Mouse (Mus musculus) heart, embryonic 15.5 days (tissue): ENCODE measurements around the gene Vapa. TPM values are rescaled to one million over a fixed set of nuclear protein-coding genes. Genes with fewer than 3 reads are reported as not detected.

Source experiments
- ATAC-seq: fragments of 200-750 bp; cut with Nextera tagmentation; replicated peaks from 2 replicates; pipeline ENCODE4 v1.8.0; 2017; ENCODE audit warnings: low read depth, moderate TSS enrichment; ENCODE audit not compliant: insufficient number of reproducible peaks, insufficient read depth, low FRiP score
- H3K27ac ChIP-seq: fragments of 300-500 bp; sonication (generic); 2 replicates; pipeline ENCODE4 v1.5.1; 2015; ENCODE audit warnings: mild to moderate bottlenecking, inconsistent platforms
- H3K27me3 ChIP-seq: fragments of 300-500 bp; sonication (generic); 2 replicates; pipeline ENCODE4 v1.6.1; 2015; ENCODE audit warnings: inconsistent platforms
- H3K36me3 ChIP-seq: fragments of 300-500 bp; sonication (generic); 2 replicates; pipeline ENCODE4 v1.6.1; 2015; ENCODE audit warnings: mild to moderate bottlenecking, inconsistent platforms
- H3K4me1 ChIP-seq: fragments of 300-500 bp; sonication (generic); replicated peaks from 2 replicates; pipeline ENCODE4 v1.6.1; 2015; ENCODE audit warnings: inconsistent platforms
- H3K4me2 ChIP-seq: fragments of 300-500 bp; sonication (generic); 2 replicates; pipeline ENCODE4 v1.6.1; 2015; ENCODE audit warnings: inconsistent platforms, mild to moderate bottlenecking, moderate library complexity
- H3K4me3 ChIP-seq: fragments of 300-500 bp; sonication (generic); 2 replicates; pipeline ENCODE4 v1.5.1; 2015; ENCODE audit warnings: mild to moderate bottlenecking, inconsistent platforms
- H3K9ac ChIP-seq: fragments of 300-500 bp; sonication (generic); 2 replicates; pipeline ENCODE4 v1.6.1; 2015; ENCODE audit warnings: mild to moderate bottlenecking, inconsistent platforms
- H3K9me3 ChIP-seq: fragments of 300-500 bp; sonication (generic); replicated peaks from 2 replicates; pipeline ENCODE4 v1.6.1; 2016; ENCODE audit warnings: inconsistent platforms
- WGBS: fragments of 180-500 bp; shearing (Covaris S2); methylation state at CpG from one replicate; pipeline ENCODE4 v1.1.7; 2015; ENCODE audit warnings: mixed read lengths; 5-methylcytosine and 5-hydroxymethylcytosine counted together
- polyA plus RNA-seq: library from polyadenylated mRNA; unstranded; fragments of >200 nt; fragmentation: Nextera tagmentation; extraction: Ambion mirVana; gene quantifications from 2 replicates; pipeline ENCODE4 v1.2.1, GENCODE M21; 2015

Gene Vapa
- polyA plus RNA-seq, 1 experiment from 2014 or later = 159 TPM

DNA sequence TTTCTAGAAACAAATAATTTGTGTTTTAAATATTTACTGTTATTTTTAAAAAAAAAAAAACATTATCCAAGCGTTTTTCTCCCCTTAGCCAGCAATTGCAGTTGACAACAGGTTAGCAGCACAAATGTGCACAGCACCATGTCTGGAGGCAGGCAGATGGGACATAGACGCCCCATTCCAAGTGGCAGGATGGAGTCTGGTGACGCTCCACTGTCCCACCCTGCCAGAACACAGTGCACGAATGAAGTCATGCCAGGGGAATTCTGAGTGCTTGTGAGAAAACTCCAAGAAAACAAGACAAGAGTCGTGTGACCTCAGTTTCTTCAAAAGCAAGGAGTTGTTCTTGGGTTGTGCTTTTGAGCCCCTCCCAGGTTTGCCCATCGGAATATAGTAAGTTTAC lies 50.0 kb downstream of the Vapa start:
- no peak overlapping the region for H3K4me3 ChIP-seq
- no peaks in the 10 kb centered on the region for H3K9me3 ChIP-seq
- H3K27me3 ChIP-seq = no peaks in the 10 kb centered on the region
- H3K9ac ChIP-seq = no peak overlapping the region
- no peak overlapping the region for H3K27ac ChIP-seq
- H3K36me3 ChIP-seq = no peaks in the 10 kb centered on the region
- no peak overlapping the region for H3K4me2 ChIP-seq
- peaks cover 15% of the 10 kb centered on the region for H3K4me1 ChIP-seq
- no peak for ATAC-seq
- 34% methylated on average over 6 of the region's 6 CpGs for WGBS

GRCm38 (mm10) chr17:65562761-65563160 lies 50.6 kb downstream of the Vapa start:
- H3K36me3 ChIP-seq = no peaks in the 10 kb centered on the region
- ATAC-seq = no peak
- no peak overlapping the region for H3K27ac ChIP-seq
- H3K9ac ChIP-seq = no peak overlapping the region
- H3K27me3 ChIP-seq = no peaks in the 10 kb centered on the region
- no peaks in the 10 kb centered on the region for H3K9me3 ChIP-seq
- no peak overlapping the region for H3K4me3 ChIP-seq
- 2% methylated on average over 5 of the region's 5 CpGs for WGBS
- H3K4me2 ChIP-seq = 0 out of 2 replicates have a peak overlapping the region, but pooled peaks have one; percentile 32
- peaks cover 16% of the 10 kb centered on the region for H3K4me1 ChIP-seq

GRCm38 (mm10) chr17:65561361-65562015 lies 51.9 kb downstream of the Vapa start:
- Histone ChIP-seq H3K27ac (no peak overlapping the region), H3K9ac (no peak overlapping the region), H3K36me3 (no peaks in the 10 kb centered on the region), H3K27me3 (no peaks in the 10 kb centered on the region), H3K9me3 (no peaks in the 10 kb centered on the region), H3K4me1 (peaks cover 16% of the 10 kb centered on the region), H3K4me2 (no peak overlapping the region), H3K4me3 (no peak overlapping the region)
- WGBS = 64% methylated on average over 6 of the region's 6 CpGs
- no peak for ATAC-seq

- Histone ChIP-seq H3K9ac (no peak overlapping the region), H3K4me2 (no peak overlapping the region), H3K27ac (no peak overlapping the region), H3K4me3 (no peak overlapping the region), H3K9me3 (no peaks in the 10 kb centered on the region), H3K36me3 (no peaks in the 10 kb centered on the region), H3K4me1 (peaks cover 16% of the 10 kb centered on the region), H3K27me3 (no peaks in the 10 kb centered on the region)
- 43% methylated on average over 5 of the region's 5 CpGs for WGBS
- peak; percentile 48; the same call in 1 of the 2 replicates for ATAC-seq
These were observed 54.1 kb downstream of the Vapa start for GRCm38 (mm10) chr17:65559273-65559672.

DNA sequence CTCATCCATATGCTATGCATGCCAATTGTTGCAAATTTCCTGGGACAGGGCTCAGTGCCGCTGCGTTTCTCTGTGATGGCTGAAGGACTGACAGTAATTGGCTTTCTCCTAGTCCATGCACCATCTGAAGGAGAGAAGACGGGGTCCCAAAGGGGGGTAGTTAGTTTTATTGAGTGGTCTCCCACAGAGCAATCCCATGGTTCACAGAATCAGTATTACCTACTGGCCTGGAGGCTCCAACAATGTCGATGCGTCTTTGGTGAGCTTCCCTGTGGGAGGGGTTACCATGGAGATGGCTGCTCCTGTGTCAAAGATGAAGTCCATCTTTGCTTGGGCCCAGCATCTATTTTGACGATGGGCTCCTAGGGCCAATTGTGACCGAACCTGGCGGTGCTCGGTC lies 54.6 kb downstream of the Vapa start:
- peaks cover 16% of the 10 kb centered on the region for H3K4me1 ChIP-seq
- H3K36me3 ChIP-seq = no peaks in the 10 kb centered on the region
- no peak overlapping the region for H3K9ac ChIP-seq
- H3K4me2 ChIP-seq = peak overlapping the region; percentile 46
- no peaks in the 10 kb centered on the region for H3K9me3 ChIP-seq
- WGBS = 57% methylated on average over 9 of the region's 9 CpGs
- no peak; the same call in 1 of the 2 replicates for ATAC-seq
- no peak overlapping the region for H3K27ac ChIP-seq
- H3K4me3 ChIP-seq = peak overlapping the region; percentile 13; the same call in 1 of the 2 replicates
- no peaks in the 10 kb centered on the region for H3K27me3 ChIP-seq

DNA sequence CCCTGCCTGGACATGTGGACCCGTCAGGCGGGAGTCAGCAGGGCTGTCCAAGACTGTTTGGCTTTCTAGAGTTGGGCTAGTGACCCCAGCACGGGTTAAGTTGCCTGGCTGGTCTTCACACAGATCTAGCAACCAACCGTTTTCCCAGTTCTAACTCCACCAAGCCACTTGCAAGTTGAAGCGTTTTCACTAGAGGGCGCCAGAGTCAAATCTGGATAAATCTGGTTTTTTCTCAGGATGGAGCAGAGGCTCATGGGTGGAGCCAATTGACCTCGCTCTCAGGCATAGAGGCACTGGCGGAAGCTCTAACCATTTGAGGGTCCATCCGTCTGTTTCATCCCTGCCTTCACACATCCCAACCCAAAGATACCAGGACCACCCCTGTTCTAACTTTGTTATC lies 55.1 kb downstream of the Vapa start:
- Histone ChIP-seq H3K27me3 (no peaks in the 10 kb centered on the region), H3K9me3 (no peaks in the 10 kb centered on the region), H3K4me2 (peak overlapping the region; percentile 46), H3K9ac (no peak overlapping the region), H3K36me3 (no peaks in the 10 kb centered on the region), H3K4me1 (peaks cover 12% of the 10 kb centered on the region), H3K4me3 (peak overlapping the region; percentile 13; the same call in 1 of the 2 replicates), H3K27ac (no peak overlapping the region)
- peak; percentile 41 for ATAC-seq
- 38% methylated on average over 9 of the region's 9 CpGs for WGBS

- ATAC-seq = no peak
- H3K4me1 ChIP-seq = peaks cover 8% of the 10 kb centered on the region
- no peak overlapping the region for H3K4me3 ChIP-seq
- H3K4me2 ChIP-seq = no peak overlapping the region
- no peaks in the 10 kb centered on the region for H3K36me3 ChIP-seq
- H3K27me3 ChIP-seq = no peaks in the 10 kb centered on the region
- H3K27ac ChIP-seq = no peak overlapping the region
- H3K9ac ChIP-seq = no peak overlapping the region
- 45% methylated on average over 6 of the region's 6 CpGs for WGBS
- H3K9me3 ChIP-seq = no peaks in the 10 kb centered on the region
These were observed 56.1 kb downstream of the Vapa start for GRCm38 (mm10) chr17:65557212-65557611.

DNA sequence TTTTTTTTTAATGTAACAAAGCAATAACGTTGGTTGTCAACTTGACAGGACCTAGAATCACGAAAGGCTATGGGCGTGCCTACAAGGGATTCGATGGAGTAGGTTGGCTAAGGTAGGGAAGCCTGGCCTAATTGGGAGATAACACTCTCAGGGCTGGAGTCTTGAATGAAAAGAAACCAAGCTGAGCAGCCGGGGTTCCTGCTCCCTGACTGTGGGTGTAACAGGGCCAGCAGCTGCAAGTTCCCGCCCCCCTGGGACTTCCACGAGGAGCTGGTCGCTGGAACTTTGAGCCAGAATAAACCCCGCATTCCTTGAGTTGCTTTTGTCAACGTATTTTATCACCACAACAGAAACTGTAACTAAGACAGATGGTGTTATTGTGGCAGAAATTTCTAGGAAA lies 56.6 kb downstream of the Vapa start:
- Histone ChIP-seq H3K36me3 (no peaks in the 10 kb centered on the region), H3K4me3 (no peak overlapping the region), H3K4me1 (peaks cover 8% of the 10 kb centered on the region), H3K9me3 (no peaks in the 10 kb centered on the region), H3K9ac (no peak overlapping the region), H3K27me3 (no peaks in the 10 kb centered on the region), H3K4me2 (no peak overlapping the region), H3K27ac (no peak overlapping the region)
- WGBS = 49% methylated on average over 10 of the region's 10 CpGs
- no peak for ATAC-seq

- no peak for ATAC-seq
- H3K9ac ChIP-seq = no peak overlapping the region
- H3K4me1 ChIP-seq = peaks cover 6% of the 10 kb centered on the region
- no peak overlapping the region for H3K4me2 ChIP-seq
- no peak overlapping the region for H3K27ac ChIP-seq
- no peaks in the 10 kb centered on the region for H3K27me3 ChIP-seq
- H3K4me3 ChIP-seq = no peak overlapping the region
- no peaks in the 10 kb centered on the region for H3K9me3 ChIP-seq
- no peaks in the 10 kb centered on the region for H3K36me3 ChIP-seq
- WGBS = 81% methylated on average over 12 of the region's 12 CpGs
These were observed 60.8 kb downstream of the Vapa start for GRCm38 (mm10) chr17:65552426-65552997.

- H3K27me3 ChIP-seq = no peaks in the 10 kb centered on the region
- no peak overlapping the region for H3K4me3 ChIP-seq
- H3K4me2 ChIP-seq = no peak overlapping the region
- no peaks in the 10 kb centered on the region for H3K36me3 ChIP-seq
- no peak overlapping the region for H3K9ac ChIP-seq
- no peak for ATAC-seq
- H3K27ac ChIP-seq = no peak overlapping the region
- no peaks in the 10 kb centered on the region for H3K9me3 ChIP-seq
- H3K4me1 ChIP-seq = peaks cover 6% of the 10 kb centered on the region
- WGBS = 79% methylated on average over 4 of the region's 4 CpGs
These were observed 63.0 kb downstream of the Vapa start for GRCm38 (mm10) chr17:65550357-65550756.

DNA sequence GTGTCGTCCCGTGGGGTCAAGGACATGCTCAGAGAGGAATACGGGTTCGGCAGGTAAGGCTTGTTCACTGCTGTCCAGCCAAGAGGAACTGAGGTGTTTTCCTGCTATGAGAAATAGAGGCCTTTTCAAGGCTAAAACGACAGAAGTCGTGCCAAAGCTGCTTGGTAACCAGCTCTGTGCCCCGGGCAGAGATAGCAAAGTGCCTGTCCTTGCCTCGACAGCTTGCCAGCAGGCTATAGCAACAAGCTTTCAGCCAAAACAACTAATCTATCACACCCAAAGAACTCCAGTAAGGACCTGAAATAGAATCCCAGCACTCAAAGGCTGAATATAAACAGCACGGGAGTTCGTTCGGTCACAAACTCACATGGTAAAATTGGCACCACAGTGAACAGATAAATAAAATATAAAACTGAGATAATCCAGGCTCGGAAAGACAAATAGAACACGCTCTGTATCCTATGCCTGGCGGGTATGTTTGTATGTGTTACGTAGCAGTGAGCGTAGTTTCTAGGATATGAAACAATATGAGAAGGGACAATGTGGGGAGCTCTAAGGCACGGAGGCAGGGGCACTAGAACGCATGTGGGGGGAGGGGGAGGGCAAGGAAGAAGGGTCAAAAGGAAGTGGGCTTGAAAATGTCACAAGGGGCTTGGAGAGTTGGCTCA lies 64.5 kb downstream of the Vapa start:
- no peak overlapping the region for H3K4me3 ChIP-seq
- no peak for ATAC-seq
- no peaks in the 10 kb centered on the region for H3K27me3 ChIP-seq
- H3K27ac ChIP-seq = peak overlapping the region; percentile 45
- H3K9ac ChIP-seq = no peak overlapping the region
- H3K36me3 ChIP-seq = no peaks in the 10 kb centered on the region
- H3K4me2 ChIP-seq = no peak overlapping the region
- peaks cover 6% of the 10 kb centered on the region for H3K4me1 ChIP-seq
- no peaks in the 10 kb centered on the region for H3K9me3 ChIP-seq
- 52% methylated on average over 18 of the region's 18 CpGs for WGBS
